Mouse (Mus musculus) cerebellum, adult 11 months (tissue): ENCODE measurements at regions not wholly inside any gene's neighbourhood (a gene's known extent, or its start where the extent isn't known, plus 50 kb on each side); places are given as distances from the start of the nearest gene placed in this dataset.
"Not testable (repeated sequence)": the region's sequence is repeated elsewhere in the genome, so short reads cannot be mapped to it uniquely, and the experiment has no call there.

ENCODE experiments used
- DNase-seq: peaks from one replicate; pipeline ENCODE4 v3.0.0; 2022

DNA sequence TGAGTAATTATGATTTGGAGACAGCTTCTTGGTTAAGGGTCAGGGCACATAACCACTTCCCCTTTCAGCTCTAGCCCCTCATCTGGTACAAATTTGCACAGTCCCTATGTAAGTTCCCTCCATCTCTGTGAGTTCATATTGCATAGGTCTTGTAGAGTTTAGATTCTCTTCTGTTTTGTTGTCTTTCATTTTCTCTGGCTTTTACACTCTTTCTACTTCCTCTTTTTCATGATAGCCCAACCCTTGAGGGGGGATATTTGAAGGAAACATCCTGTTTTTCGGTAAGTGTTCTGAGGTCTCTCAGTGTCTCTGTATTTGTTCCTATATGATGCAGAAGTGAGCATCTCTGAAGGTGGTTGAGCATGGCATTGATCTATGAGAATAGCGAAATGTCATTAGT is 515.7 kb upstream of the Stxbp6 start:
- DNase-seq, result no peak

DNA sequence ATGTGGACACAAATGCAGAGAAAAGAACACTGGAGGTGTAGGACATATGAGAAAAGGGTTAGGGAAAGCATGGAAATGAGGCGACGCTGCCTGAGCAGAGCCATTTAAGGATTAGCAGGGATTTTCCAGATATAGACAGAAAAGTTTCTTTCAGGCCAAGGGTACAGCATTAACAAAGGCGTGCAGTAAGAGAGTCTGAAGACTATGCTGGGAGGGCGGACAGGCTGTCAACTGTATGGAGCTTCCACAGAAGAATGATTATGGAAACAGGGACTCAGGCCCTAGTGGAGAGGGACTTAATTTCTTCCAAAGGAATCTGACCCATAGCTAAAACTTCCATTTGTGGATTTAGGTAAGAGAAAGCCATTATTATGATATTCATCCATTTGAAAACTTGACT is 511.3 kb upstream of the Stxbp6 start:
- no peak for DNase-seq

DNA sequence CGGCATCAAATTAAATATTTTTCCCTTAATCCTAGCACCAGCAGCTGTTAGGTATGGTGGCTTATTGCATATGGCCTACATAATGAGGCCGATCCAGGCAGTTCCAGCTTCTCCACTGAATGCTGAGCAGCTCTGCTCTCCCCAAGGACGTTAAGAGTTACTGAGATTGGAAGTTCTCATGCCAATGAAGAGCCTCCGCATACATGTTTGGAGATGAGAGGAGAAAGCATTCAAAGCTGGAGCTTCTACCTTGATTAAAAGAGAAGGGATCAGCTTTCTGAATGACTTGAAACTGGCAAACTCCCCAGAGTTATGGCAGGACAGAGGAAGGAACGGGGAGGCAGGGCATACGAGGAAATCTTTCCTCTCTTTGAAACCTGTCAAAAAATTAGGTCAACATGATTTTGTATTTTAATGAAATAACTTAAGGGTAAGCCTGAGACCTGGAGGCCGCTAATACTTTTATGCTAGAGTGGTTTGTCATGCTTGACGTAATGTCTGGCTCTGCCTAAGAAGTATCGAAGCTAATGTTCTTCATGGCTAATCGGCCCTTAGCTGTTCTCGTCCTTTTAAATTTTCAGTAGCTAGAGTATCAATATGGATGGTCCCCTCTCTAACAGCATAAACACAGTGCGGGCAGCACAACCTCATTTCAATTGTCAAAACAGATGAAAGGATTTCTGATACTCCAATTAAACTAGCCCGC is 489.0 kb upstream of the Stxbp6 start:
- DNase-seq, result no peak

DNA sequence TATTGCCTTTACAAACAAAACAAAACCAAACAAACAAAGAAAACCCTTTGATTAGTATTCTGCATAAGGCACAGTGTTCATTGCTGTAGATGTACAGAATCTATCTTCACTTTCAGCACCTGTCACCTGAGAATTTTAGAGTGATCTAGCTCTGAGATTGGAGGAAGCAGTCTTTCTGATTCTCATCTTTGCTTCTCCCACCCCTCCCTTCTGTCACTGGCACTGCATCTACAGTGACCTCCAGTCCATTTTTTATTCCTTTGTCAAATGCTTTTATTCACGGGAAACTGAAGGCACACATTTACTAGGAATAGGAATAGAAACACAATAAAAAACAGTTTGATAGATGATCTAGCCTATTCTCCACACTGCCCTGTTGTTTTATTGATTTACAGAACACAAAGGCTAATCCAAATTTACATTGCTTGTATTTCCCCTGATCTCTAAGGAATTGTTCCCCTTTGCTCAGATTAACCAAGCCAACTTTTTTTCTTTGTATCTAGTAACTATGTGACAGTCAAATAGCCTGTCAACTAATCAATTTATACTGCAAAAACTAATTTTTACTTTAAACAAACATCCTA is 488.2 kb upstream of the Stxbp6 start:
- DNase-seq, result no peak

DNA sequence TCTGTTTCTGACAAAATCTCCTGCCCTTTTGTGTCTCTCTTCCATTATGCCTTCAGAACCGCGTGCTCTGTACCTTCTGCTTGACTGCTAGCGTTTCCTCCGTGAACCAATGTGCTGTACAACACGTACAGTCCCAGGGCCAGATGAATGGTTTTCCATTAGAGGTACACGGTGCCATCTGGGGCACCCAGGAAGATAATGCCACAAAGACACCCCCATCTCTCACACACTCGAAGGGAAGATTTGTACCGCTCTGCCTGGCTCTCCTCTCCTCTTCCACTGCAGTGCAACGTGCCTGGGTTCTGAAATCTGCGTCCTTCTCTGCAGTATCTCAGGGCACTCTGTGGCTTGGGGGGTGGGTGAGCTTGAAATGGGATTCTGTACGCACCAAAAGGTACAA is 487.4 kb upstream of the Stxbp6 start:
- DNase-seq, result no peak

DNA sequence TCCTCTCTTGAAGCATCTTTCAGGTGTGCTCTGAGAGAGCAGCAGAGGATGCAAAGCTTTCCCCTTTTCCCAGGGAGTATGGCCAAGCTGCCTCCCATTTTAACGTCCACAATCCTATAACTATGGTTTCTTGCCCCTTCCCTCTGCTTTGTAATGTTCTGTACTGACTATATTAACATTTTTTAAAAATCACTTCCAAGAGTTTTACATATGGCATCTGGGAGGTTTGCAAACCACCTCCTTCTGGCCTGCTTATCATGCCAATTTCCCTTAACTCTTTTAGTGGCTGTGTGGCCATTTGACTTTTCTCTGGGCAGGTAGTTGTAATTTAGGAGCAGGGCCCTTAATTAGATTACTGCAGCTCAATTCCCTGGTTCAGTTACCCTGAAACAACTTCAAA is 486.9 kb upstream of the Stxbp6 start:
- no peak for DNase-seq

DNA sequence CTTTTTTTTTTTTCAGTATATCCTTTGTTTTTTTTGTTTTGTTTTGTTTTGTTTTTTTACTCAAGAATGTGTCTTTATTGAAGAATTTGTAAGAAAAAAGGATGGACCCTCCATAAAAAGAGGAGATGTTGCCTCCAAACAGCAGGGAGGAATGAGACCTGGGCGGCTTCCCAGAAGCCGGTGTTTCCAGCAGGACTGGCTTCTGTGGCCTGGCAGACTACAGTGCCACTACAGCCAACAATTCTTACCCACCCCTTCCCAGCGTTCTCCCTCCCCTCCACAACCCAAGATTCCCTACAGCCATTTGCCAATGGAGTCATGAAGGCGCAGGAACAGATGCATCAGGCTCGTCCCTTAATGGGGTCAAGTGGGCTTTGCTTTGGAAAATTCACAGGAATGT is 475.4 kb upstream of the Stxbp6 start:
- DNase-seq, result not testable (repeated sequence)

DNA sequence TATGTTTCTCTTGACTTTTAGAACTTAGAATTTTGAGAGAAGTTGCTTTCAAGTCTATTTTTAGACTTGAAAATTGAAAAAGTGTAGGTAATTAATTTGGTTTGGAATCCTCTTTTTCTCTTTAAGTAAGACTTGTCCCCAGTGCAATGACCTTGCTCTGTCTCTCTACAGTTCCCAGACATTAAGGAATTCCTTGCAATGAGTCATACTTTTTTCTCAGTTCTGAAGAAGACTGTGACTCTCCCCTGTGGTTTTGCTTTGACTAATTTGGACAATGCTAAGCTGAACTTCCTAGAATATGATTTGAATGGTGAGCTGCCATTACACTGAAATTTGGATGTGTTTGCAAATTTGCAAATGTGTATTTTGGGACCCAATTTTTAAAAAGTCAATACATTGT is 445.0 kb upstream of the Stxbp6 start:
- no peak for DNase-seq

DNA sequence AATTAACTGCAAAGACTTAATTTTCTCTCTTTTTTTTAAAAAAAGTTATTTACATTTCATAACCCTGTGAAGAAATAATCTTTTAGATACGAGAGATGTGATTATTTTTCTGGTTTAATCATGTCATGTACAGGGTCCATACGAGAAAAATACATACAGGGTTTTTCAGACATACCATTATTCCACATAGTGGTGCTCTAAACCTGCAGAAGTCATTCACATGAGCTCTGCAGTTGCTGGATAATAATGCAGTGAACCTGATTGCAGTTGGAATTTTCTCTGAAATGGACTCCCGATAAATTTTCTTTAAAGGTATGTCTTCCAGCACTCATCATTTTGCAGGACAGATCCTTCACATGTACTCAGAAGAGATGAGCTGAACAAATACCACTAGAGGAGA is 439.9 kb upstream of the Stxbp6 start:
- DNase-seq, result no peak

DNA sequence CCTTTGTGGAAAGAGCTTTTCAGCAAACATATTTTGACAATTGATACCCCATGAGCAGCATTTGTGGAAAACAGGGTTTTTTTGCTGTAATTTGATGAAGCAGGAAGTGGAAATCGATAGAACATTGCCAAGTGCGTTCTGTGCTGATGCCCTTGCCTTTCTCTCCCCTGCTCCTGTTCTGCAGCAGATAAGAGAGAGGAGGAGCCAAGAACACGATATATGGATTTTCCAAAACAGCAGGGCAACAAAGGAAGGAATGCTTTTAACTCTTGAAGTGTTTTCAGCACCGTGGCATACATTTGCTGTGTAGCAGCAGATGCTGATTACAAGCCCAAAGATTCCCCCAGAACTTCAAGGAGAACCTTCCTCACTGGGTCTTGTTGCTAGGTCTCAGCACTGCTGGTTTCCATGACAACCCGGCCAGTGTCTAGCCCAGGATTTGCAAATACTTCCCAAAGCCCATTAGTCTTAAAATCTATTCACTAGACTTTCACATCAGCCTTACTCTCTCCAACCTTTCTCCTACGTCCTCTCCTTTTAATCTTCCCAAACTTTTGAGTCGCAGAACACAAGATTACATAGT is 433.0 kb upstream of the Stxbp6 start:
- no peak for DNase-seq

DNA sequence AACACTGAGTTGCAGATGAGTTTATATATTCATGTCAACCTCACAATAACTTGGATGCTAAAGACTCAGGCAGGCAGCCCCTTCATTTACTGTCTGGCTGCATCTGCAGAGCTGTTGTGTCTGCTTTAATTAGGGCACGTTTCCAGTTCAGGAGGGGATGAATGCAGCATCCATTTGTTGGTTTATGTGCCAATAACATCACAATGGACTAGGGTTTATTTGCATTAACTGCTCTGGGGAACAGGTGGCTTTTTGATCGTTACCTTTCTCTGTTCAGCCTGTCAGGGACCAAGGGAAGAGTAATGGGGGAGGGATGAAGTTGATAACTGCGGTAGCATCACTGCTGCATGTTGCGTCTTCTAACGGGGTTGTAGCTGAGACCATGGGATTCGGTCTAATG is 425.3 kb upstream of the Stxbp6 start:
- DNase-seq, result no peak

DNA sequence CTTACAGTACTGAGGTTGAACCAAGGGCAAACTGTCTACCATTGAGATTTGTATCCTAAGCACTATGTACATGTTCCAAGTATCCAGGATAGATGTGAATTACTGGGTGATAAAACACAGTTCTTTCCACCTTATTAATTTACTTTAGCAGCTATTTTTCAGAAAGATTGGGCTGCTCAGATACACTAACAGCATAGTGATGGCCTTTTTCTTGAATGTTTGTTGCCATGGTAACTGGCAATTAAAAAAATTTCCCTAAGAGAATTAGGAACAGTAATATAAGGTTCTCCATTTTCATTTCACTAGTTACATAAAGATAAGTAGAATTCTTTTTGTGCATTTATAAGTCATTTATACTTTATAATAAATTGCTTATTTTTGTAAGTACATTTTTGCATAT is 423.7 kb upstream of the Stxbp6 start:
- no peak for DNase-seq

DNA sequence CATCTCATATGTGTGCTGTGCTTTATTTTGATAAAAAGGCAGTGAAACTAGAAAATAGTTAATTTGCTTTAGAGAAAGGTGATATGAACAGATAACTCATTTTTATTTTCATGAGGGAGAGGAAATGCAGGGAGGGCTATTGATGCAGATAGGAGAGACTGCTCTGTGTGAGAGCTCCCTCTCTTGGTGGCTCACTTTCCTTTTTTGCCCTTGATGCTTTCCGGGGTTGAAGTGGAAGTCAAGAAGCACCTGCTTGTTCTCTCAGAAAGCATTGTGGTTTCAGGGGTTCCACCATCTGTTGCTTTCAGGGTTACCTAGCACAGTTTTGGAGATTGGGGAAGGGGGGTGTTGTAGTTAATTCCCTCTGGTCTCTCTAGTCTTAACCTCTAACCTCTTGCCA is 414.5 kb upstream of the Stxbp6 start:
- no peak for DNase-seq

DNA sequence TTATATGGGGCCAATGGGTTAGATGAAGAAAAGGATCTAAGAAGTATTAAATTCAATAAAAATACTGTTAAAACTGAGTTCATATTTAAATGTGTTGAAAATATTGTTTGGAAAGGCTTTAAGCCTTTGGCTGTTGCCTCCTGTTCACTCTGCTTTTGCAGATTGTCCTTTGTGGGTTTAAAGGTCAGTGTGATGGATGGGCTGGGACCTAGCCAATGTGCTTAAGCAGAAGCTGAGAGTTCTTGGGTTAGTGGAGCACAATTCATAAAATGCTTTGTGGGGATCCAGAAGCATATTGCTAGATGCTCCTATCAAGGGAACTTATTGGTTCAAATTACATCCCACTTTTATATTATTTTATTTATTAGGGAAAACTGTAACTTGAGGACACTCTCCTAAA is 402.4 kb upstream of the Stxbp6 start:
- no peak for DNase-seq

DNA sequence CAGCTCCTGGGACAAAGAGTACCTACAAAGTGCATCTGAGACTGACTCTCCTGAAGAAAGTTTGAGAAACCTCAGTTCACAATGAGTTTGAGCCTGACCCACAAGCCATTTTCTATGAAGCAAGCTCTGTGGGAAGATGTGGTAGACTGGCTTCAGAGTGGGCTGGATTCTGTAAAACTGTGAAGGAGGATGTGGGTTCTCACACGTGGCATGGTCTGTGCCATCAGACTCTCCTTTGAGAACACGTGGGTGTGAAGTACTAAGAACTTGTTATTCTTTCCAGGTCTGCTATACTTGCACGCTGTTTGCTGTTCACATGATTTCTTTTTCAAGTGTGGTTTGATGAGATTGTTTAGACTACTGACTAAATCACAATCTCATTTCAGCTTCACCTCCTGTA is 393.6 kb upstream of the Stxbp6 start:
- DNase-seq, result no peak

DNA sequence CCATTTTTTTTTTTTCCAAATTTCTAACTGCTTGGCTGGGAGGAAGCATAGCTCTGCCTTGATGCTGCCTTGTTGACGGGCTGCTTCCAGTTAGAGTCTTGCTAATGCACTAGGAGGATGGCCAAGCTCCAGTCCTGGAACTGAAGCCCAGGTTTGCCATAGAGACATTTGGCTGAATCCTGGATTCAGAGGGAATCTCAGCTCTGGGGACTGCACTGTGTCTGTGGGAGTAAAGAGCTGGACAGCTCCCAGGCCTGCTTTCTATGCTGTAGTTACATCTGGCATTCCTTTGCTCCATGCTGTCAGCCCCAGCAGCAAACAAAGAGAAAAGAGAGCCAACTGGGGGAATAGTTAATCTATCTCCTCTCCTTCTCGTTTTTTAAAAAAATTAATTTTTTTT is 392.5 kb upstream of the Stxbp6 start:
- no peak for DNase-seq

DNA sequence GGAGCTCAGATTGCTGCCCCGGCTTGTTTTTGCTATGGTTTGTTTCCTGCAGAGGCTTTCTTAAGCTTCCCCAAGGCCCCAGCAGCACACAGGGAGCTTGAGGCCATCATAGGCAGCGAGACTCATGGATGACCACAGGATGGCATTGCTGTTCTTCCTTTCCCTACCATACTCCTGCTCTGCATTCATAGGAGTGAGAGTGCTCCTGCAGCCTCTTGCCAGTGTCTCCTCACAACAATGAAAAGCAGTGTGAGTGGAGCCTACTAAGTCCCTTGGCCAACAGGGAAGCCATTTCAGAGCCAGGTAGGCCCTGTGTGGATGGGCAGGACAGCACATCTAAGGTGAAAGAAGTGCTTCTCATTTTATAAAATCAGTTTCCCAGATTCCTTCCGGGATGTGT is 391.6 kb upstream of the Stxbp6 start:
- peak; percentile 7 for DNase-seq

DNA sequence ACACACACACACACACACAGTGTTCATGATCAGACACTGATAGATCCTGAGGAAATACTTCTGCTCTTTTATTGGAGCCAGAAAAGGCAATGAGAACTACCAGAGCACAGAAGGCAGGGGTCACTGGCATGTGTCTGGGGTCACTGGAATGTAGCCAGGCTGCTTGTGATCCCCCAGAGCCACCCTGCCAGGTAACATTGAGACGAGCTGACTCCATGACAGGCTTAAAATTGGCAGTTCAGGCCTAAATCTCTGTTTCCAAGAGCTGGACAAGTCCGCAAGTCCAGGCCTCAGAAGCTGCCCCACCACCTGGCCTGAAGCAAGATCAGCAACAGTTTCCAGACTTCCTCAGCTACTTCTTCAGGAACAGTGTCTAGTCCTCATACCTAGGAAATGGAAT is 390.4 kb upstream of the Stxbp6 start:
- no peak for DNase-seq

DNA sequence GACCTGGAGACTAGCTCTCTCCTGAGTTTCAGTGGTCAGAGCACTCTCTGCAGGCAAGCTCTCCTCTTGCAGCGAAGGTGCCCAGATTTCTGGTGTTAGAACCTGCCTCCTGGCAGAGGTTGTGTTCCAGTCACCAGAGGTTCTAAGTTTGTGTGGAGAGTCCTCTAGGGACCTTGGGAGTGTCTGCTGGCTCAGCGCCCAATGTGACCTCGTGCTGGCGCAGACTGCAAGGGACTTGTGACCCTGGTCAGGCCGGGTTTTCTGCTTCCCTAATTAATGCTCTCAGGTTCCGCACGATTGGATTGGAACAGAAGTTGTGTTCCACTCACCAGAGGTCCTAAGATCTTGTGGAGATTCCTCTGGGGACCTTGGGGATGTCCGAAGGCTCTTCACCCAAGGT is 384.2 kb upstream of the Stxbp6 start:
- not testable (repeated sequence) for DNase-seq

DNA sequence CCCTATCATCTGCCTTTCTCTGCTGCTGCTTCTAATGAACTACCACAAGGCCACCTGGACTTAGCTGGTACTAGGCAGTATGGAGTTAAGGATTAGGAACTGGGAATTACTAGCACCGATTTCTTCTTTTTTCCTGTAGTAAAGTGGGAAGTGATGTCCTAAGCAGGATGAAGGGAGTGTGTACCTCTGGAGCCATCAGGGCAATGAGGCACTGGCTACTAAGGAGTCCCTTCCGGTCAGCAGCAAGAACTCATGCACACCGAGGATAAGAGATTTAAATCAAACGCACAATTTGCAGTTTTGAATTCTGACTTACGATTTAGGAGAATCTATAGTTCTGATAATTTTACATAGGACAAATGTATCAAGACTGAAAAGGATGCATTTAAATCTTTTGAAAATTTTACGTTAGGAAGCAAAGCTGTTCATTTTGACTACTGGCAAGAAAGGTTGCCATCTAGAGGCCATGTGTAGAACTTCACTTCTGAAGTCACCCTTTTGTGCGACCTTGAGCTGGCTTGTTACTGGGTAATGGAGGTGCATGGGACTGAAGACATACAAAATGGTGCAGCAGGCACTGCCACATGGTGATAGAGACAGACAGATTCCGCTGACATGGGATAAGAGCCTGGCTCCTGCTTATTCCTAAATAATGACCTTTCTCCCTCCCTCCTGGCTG is 369.1 kb upstream of the Stxbp6 start:
- DNase-seq, result no peak

DNA sequence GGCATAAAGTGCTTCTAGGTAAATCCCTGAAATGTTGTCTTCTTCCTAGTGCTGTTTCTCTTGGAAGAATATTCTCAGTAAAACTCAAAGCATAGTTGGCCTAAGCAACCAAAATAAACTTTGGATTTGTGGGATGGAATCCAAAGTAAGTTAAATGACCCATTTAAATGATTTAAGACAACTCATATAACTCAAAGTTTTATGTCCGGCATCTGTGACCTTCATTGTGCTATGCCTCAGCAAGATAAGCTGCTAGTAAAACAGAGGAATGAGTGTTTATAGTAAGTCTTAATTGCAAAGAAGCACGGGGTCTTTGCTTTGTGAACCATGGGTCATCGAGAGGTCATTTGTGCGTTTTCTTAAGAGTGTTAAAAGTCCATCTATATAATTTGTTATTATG is 368.0 kb upstream of the Stxbp6 start:
- no peak for DNase-seq

DNA sequence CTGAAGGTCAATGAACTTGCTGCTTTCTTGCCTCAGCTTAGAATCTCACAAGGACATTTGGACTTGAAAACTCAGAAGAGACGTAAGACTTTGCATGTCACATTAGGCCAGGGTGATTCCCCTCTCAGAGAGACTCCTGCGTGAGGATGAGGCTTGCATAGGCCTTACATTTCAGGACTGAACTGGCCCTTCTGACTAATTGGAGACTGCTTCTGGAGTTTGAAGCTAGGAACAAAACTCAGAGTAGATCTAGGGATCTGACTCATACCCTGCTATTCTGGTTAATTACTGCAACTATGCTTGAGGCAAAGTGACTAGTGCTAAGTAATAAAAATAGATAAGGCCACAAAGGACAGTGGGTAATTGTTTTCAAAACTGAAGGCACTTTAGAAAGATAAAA is 365.2 kb upstream of the Stxbp6 start:
- no peak for DNase-seq

DNA sequence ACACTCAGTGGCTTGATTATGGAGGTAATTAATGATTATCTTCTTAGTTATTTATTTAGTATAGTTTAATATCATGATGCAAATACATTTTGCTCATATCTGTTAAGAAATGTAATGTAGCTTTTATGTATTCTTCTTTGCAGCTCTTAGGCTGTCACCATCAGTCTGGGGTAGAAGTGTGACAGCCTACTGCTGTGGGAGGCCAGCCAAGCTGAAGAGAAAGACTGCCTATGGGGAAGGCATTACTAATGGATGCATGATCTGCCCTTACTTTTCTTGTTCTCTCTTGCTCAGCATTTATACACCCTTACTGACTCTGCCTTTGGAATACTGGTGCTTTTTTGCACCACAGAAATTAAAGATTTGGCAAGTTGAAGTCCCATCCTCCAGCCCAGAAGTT is 362.8 kb upstream of the Stxbp6 start:
- no peak for DNase-seq

DNA sequence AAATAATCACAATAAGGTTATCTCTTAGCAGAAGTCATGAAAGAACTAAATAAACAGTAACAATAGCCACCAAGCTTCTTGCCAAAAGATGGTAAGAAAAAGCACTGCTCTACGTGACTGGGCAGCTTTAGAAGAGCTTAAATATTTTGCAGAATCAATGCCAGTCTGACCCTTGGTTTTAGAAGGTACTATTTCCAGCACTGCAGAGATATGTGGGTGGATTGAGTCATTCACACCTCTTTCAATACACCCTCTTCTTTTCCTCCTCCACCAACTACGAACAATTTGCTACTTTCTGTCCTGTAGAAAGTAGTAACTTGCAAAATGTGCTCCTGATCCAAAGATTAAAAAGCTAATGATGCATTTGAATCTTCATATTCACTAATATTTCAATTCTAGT is 324.9 kb upstream of the Stxbp6 start:
- DNase-seq, result no peak
